Mouse (Mus musculus) embryonic facial prominence, embryonic 12.5 days (tissue): Measurements from ENCODE around the gene Kcnj6. TPM values are rescaled to one million over a fixed set of nuclear protein-coding genes. Genes with fewer than 3 reads are reported as not detected.

Experiments
- microRNA-seq: library from miRNA; unstranded; fragments of <30 nt; microRNA quantifications from one replicate; pipeline ENCODE4, GENCODE M21; 2017
- polyA plus RNA-seq: library from polyadenylated mRNA; unstranded; fragments of >200 nt; fragmentation: Nextera tagmentation; extraction: Ambion mirVana; gene quantifications from 2 replicates; pipeline ENCODE4 v1.2.1, GENCODE M21; 2016

Gene Kcnj6
- polyA plus RNA-seq, 1 experiment from 2014 or later = 0.10 TPM

Small RNA genes lying within 50 kb of the gene (microRNA-seq; reads per million reads assigned to microRNA genes)
- gene Gm22745 = not detected
